Mouse (Mus musculus) intestine, embryonic 15.5 days (tissue): Measurements from ENCODE around the gene Cdx2. TPM values are rescaled to one million over a fixed set of nuclear protein-coding genes. Genes with fewer than 3 reads are reported as not detected.
A peak's percentile ranks its signal among the peaks of the same experiment; 100 is the strongest.

ENCODE experiments used
- ATAC-seq: fragments of 200-750 bp; cut with Nextera tagmentation; 2 replicates; pipeline ENCODE4 v1.8.0; 2017; ENCODE audit warnings: moderate TSS enrichment, moderate library complexity
- H3K27ac ChIP-seq: fragments of 300-500 bp; sonication (generic); 2 replicates; pipeline ENCODE4 v1.5.1; 2015; ENCODE audit warnings: mild to moderate bottlenecking, inconsistent platforms
- H3K27me3 ChIP-seq: fragments of 300-500 bp; sonication (generic); replicated peaks from 2 replicates; pipeline ENCODE4 v1.6.1; 2015; ENCODE audit warnings: inconsistent platforms
- H3K36me3 ChIP-seq: fragments of 300-500 bp; sonication (generic); 2 replicates; pipeline ENCODE4 v1.6.1; 2015; ENCODE audit warnings: inconsistent platforms
- H3K4me1 ChIP-seq: fragments of 300-500 bp; sonication (generic); replicated peaks from 2 replicates; pipeline ENCODE4 v1.6.1; 2015; ENCODE audit warnings: inconsistent platforms
- H3K4me2 ChIP-seq: fragments of 300-500 bp; sonication (generic); replicated peaks from 2 replicates; pipeline ENCODE4 v1.6.1; 2015; ENCODE audit warnings: mild to moderate bottlenecking, inconsistent platforms
- H3K4me3 ChIP-seq: fragments of 300-500 bp; sonication (generic); replicated peaks from 2 replicates; pipeline ENCODE4 v1.5.1; 2015; ENCODE audit warnings: inconsistent platforms
- H3K9ac ChIP-seq: fragments of 300-500 bp; sonication (generic); 2 replicates; pipeline ENCODE4 v1.6.1; 2015; ENCODE audit warnings: inconsistent platforms
- H3K9me3 ChIP-seq: fragments of 300-500 bp; sonication (generic); 2 replicates; pipeline ENCODE4 v1.6.1; 2016; ENCODE audit warnings: inconsistent platforms
- WGBS: fragments of 180-500 bp; shearing (Covaris S2); methylation state at CpG from one replicate; pipeline ENCODE4 v1.1.7; 2015; 5-methylcytosine and 5-hydroxymethylcytosine counted together
- polyA plus RNA-seq: library from polyadenylated mRNA; unstranded; fragments of >200 nt; fragmentation: Nextera tagmentation; extraction: Ambion mirVana; gene quantifications from 2 replicates; pipeline ENCODE4 v1.2.1, GENCODE M21; 2015

The Cdx2 gene
- polyA plus RNA-seq, 1 experiment from 2014 or later: 38.2 TPM

DNA sequence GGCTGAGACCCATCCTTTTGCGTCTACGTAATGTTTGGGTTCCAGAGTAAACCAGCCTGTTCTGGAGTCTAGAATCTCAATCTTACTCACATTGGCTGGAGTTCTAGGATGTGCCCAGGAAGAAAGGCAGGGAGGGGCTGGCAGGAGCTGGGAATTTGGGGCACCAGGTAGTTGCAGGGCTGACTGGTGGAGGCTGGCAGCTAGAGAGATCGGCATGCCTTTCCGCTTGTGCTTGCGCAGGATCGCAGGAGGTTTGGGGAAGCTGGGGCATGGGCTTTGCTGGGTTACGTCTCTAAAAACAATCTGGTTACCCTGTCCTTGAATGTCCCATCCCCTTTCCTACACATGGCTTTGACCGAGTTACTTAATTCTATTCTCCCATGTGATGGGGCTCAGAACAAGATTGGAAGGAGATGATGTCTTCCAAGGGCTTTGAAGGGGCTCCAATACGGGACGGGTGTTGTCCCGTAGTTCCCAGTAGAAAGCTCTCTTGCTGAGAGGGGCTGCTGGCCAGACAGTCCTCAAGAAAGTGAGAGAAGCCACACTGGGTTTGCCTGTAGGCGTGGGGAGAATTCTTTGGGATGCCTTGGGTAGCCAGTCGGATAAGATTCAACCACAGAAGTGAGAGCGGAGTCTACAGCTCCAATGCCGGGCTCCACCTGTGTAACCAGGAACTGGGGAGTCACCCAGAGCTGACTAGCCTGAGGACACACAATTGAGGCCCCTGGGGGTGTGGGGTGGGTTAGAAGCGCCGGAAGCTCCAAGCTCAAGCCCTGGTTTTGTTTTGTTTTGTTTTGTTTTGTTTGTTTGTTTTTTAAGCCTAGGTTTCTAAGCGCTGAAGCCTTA, 30.1 kb downstream of the Cdx2 start:
- no peak overlapping the region for H3K27ac ChIP-seq
- no peaks in the 10 kb centered on the region for H3K36me3 ChIP-seq
- 7% methylated on average over 18 of the region's 18 CpGs for WGBS
- no peak overlapping the region for H3K9ac ChIP-seq
- 0 out of 2 replicates have a peak, but pooled peaks cover 4% of the 10 kb centered on the region for H3K4me1 ChIP-seq
- H3K4me2 ChIP-seq: no peak overlapping the region
- H3K27me3 ChIP-seq: peaks cover 71% of the 10 kb centered on the region
- ATAC-seq: 0 out of 2 replicates have a peak, but pooled peaks have one; percentile 8
- no peak overlapping the region; the same call in 1 of the 2 replicates for H3K4me3 ChIP-seq
- no peaks in the 10 kb centered on the region for H3K9me3 ChIP-seq

GRCm38 (mm10) chr5:147275761-147276160, 31.3 kb downstream of the Cdx2 start:
- Histone ChIP-seq H3K4me2 (no peak overlapping the region), H3K9ac (no peak overlapping the region), H3K27me3 (peaks cover 76% of the 10 kb centered on the region), H3K4me3 (no peak overlapping the region), H3K36me3 (no peaks in the 10 kb centered on the region), H3K4me1 (0 out of 2 replicates have a peak, but pooled peaks cover 4% of the 10 kb centered on the region), H3K27ac (no peak overlapping the region), H3K9me3 (no peaks in the 10 kb centered on the region)
- 19% methylated on average over 3 of the region's 3 CpGs for WGBS
- ATAC-seq: no peak

GRCm38 (mm10) chr5:147274174-147275141, 32.6 kb downstream of the Cdx2 start:
- Histone ChIP-seq H3K27ac (no peak overlapping the region), H3K27me3 (peaks cover 78% of the 10 kb centered on the region), H3K36me3 (no peaks in the 10 kb centered on the region), H3K9ac (no peak overlapping the region), H3K4me3 (no peak overlapping the region), H3K4me2 (0 out of 2 replicates have a peak overlapping the region, but pooled peaks have one; percentile 13), H3K9me3 (no peaks in the 10 kb centered on the region), H3K4me1 (0 out of 2 replicates have a peak, but pooled peaks cover 7% of the 10 kb centered on the region)
- no peak for ATAC-seq
- 5% methylated on average over 48 of the region's 48 CpGs for WGBS

DNA sequence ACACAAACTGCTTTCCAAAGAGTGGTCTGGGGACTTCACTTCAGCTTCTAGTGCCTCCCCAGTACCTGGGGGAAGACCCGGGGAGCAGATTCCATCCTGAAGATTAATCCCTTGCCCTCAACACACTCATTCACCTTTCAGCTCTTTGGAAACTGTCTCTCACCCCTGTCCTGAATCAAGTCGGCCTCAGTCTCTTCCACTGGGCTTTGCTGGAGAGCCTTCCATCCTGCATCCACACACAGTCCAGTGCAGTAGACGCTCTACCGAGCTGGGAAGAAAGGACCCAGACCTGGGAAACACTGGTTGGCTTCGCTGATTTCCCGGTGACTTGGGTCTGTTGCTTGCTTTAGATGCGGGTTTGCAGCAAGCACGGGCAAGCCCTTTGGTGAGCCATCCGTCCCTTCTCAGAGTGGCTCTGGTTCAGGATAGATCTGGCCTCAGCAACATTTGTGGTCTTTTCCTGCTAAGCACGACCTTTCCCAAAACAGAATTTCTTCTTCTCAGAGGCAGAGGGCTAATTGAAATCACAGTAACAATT, 34.2 kb downstream of the Cdx2 start:
- no peaks in the 10 kb centered on the region for H3K9me3 ChIP-seq
- peaks cover 78% of the 10 kb centered on the region for H3K27me3 ChIP-seq
- no peak overlapping the region for H3K27ac ChIP-seq
- 12% methylated on average over 10 of the region's 10 CpGs for WGBS
- H3K4me2 ChIP-seq: peak overlapping the region; percentile 15; the same call in 1 of the 2 replicates
- no peaks in the 10 kb centered on the region for H3K36me3 ChIP-seq
- no peak for ATAC-seq
- 0 out of 2 replicates have a peak, but pooled peaks cover 7% of the 10 kb centered on the region for H3K4me1 ChIP-seq
- H3K9ac ChIP-seq: no peak overlapping the region
- H3K4me3 ChIP-seq: no peak overlapping the region

DNA sequence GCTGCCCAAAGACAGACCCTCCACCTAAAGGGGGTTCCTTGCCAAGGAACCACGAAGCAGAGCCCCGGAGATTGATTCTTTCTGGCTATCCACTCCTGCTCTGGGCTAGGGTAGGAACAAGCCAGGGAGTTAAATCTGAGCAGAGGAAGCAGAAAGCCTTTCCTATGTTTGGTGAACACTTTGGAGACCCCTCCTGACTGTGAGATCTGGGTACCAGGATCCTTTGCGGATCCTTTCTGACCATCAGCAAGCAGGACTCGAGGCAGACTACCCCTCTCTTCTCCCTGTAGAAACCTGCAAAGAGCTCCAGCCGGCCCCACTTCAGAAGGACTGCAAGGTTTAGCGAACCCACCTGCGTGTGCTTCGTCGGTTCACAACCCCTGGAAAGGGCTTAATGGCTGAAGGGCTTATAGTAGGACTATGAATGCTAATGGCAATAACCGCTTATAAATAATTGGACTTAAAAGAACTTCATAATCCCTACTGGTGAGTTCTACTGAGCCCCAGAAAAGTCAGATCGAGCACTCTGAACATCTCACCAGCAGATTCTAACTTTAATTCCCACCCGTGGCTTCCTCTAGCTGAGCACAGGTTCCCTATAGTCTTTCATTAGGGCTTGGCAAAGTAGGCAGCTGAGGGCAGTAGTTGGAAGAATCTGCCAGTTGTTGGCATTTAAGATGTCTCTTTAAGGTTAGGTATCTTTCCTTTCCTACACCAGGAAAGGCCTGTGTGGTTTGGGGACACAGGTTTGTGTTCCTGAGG, 34.8 kb downstream of the Cdx2 start:
- H3K36me3 ChIP-seq: no peaks in the 10 kb centered on the region
- H3K4me3 ChIP-seq: no peak overlapping the region
- no peak overlapping the region for H3K27ac ChIP-seq
- 0 out of 2 replicates have a peak, but pooled peaks cover 4% of the 10 kb centered on the region for H3K4me1 ChIP-seq
- peak overlapping the region; percentile 20; the same call in 1 of the 2 replicates for H3K4me2 ChIP-seq
- no peak for ATAC-seq
- H3K27me3 ChIP-seq: peaks cover 77% of the 10 kb centered on the region
- H3K9ac ChIP-seq: no peak overlapping the region
- no peaks in the 10 kb centered on the region for H3K9me3 ChIP-seq
- WGBS: 16% methylated on average over 12 of the region's 12 CpGs

- Histone ChIP-seq H3K27ac (no peak overlapping the region; the same call in 1 of the 2 replicates), H3K36me3 (no peaks in the 10 kb centered on the region), H3K4me3 (peak overlapping the region; percentile 35), H3K9me3 (no peaks in the 10 kb centered on the region), H3K4me1 (0 out of 2 replicates have a peak, but pooled peaks cover 4% of the 10 kb centered on the region), H3K9ac (peak overlapping the region; percentile 9), H3K4me2 (peak overlapping the region; percentile 51), H3K27me3 (peaks cover 75% of the 10 kb centered on the region)
- WGBS: 10% methylated on average over 29 of the region's 29 CpGs
- ATAC-seq: peak; percentile 24
Observed at GRCm38 (mm10) chr5:147270673-147271655, 36.1 kb downstream of the Cdx2 start.

DNA sequence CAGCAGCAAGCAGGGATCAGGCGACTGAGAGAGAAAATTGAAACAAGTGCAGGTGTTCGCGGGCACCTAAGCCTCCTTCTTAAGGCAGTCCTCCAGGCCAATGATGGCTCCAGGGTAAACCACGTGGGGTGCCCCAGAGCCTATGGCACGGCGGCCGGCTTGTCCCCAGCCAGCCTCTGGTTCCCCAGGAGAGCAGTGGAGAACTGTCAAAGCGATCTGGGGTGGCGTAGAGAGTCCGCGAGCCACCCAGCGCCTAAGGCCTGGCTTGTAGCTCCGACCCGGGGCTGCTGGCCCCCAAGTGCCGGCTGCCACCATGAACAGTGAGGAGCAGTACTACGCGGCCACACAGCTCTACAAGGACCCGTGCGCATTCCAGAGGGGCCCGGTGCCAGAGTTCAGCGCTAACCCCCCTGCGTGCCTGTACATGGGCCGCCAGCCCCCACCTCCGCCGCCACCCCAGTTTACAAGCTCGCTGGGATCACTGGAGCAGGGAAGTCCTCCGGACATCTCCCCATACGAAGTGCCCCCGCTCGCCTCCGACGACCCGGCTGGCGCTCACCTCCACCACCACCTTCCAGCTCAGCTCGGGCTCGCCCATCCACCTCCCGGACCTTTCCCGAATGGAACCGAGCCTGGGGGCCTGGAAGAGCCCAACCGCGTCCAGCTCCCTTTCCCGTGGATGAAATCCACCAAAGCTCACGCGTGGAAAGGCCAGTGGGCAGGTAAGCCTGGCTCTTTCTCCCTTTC, 37.0 kb downstream of the Cdx2 start, which contains the start of gene Pdx1:
TSS of gene Pdx1 (plus strand) at position 34 of the 747 bp plus-strand sequence.
- peak within 1 kb of the TSS; percentile 35 for H3K4me3 ChIP-seq
- no peaks in the 10 kb centered on the region for H3K36me3 ChIP-seq
- ATAC-seq: peak; percentile 94
- no peaks in the 10 kb centered on the region for H3K9me3 ChIP-seq
- H3K27me3 ChIP-seq: peaks cover 70% of the 10 kb centered on the region
- peak within 1 kb of the TSS; percentile 9 for H3K9ac ChIP-seq
- 0 out of 2 replicates have a peak, but pooled peaks cover 4% of the 10 kb centered on the region for H3K4me1 ChIP-seq
- H3K27ac ChIP-seq: no peak within 1 kb of the TSS; the same call in 1 of the 2 replicates
- 2% methylated on average over 44 of the region's 44 CpGs for WGBS
- peak within 1 kb of the TSS; percentile 51 for H3K4me2 ChIP-seq

GRCm38 (mm10) chr5:147269371-147269770, 37.7 kb downstream of the Cdx2 start:
- Histone ChIP-seq H3K36me3 (no peaks in the 10 kb centered on the region), H3K9me3 (no peaks in the 10 kb centered on the region), H3K4me3 (no peak overlapping the region), H3K27ac (no peak overlapping the region), H3K4me1 (0 out of 2 replicates have a peak, but pooled peaks cover 4% of the 10 kb centered on the region), H3K9ac (no peak overlapping the region), H3K4me2 (no peak overlapping the region), H3K27me3 (peaks cover 63% of the 10 kb centered on the region)
- no peak for ATAC-seq
- WGBS: 12% methylated on average over 6 of the region's 6 CpGs

DNA sequence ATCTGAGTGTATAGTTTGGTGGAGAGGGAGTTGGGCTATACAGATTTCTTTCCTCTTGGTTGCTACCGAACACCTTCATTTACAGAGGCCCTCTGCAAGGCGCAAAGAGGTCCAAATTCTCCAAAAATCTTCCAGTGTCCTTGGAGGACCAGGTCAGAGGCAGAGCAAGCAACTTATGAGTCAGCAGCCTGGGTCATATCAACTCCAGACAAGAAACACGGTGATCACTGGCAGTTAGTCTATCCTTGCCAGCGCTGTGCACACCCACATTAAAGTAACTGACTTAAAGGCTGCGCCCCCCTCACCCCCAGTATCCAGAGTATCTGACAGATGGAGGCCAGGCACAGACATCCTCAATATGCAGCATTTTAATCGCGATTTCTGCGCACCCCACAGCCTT, 38.3 kb downstream of the Cdx2 start:
- Histone ChIP-seq H3K4me3 (no peak overlapping the region), H3K27me3 (peaks cover 62% of the 10 kb centered on the region), H3K4me2 (no peak overlapping the region), H3K27ac (no peak overlapping the region), H3K36me3 (no peaks in the 10 kb centered on the region), H3K4me1 (0 out of 2 replicates have a peak, but pooled peaks cover 4% of the 10 kb centered on the region), H3K9me3 (no peaks in the 10 kb centered on the region), H3K9ac (no peak overlapping the region)
- no peak for ATAC-seq
- 5% methylated on average over 8 of the region's 8 CpGs for WGBS

- no peaks in the 10 kb centered on the region for H3K36me3 ChIP-seq
- H3K4me2 ChIP-seq: no peak overlapping the region
- ATAC-seq: no peak
- H3K4me3 ChIP-seq: no peak overlapping the region
- H3K9ac ChIP-seq: no peak overlapping the region
- 10% methylated on average over 6 of the region's 6 CpGs for WGBS
- peaks cover 55% of the 10 kb centered on the region for H3K27me3 ChIP-seq
- 0 out of 2 replicates have a peak, but pooled peaks cover 4% of the 10 kb centered on the region for H3K4me1 ChIP-seq
- no peak overlapping the region for H3K27ac ChIP-seq
- H3K9me3 ChIP-seq: no peaks in the 10 kb centered on the region
Observed at GRCm38 (mm10) chr5:147267434-147267833, 39.6 kb downstream of the Cdx2 start.
